Mouse (Mus musculus) heart, embryonic 10.5 days (tissue): ENCODE data around the gene Ppp6r1. TPM values are rescaled to one million over a fixed set of nuclear protein-coding genes. Genes with fewer than 3 reads are reported as not detected.

ENCODE experiments used
- DNase-seq: peaks from one replicate; pipeline ENCODE4 v3.0.0-alpha.2; 2017; ENCODE audit warnings: low spot score
- H3K27ac ChIP-seq: fragments of 300-500 bp; sonication (generic); 2 replicates; pipeline ENCODE4 v1.5.1; 2016; ENCODE audit warnings: mild to moderate bottlenecking
- H3K27me3 ChIP-seq: fragments of 300-500 bp; sonication (generic); 2 replicates; pipeline ENCODE4 v1.6.1; 2016; ENCODE audit warnings: mild to moderate bottlenecking; ENCODE audit not compliant: poor library complexity, insufficient read depth, severe bottlenecking
- H3K36me3 ChIP-seq: fragments of 300-500 bp; sonication (generic); 2 replicates; pipeline ENCODE4 v1.6.1; 2016; ENCODE audit warnings: mild to moderate bottlenecking, moderate library complexity
- H3K4me1 ChIP-seq: fragments of 300-500 bp; sonication (generic); 2 replicates; pipeline ENCODE4 v1.6.1; 2016; ENCODE audit warnings: mild to moderate bottlenecking
- H3K4me3 ChIP-seq: fragments of 300-500 bp; sonication (generic); 2 replicates; pipeline ENCODE4 v1.5.1; 2016; ENCODE audit warnings: mild to moderate bottlenecking, moderate library complexity
- H3K9me3 ChIP-seq: fragments of 300-500 bp; sonication (generic); 2 replicates; pipeline ENCODE4 v1.6.1; 2016; ENCODE audit warnings: mild to moderate bottlenecking, moderate library complexity
- WGBS: fragments of 180-500 bp; shearing (Covaris S2); methylation state at CpG from one replicate; pipeline ENCODE4 v1.1.7; 2016; 5-methylcytosine and 5-hydroxymethylcytosine counted together
- polyA plus RNA-seq: library from polyadenylated mRNA; unstranded; fragments of >200 nt; fragmentation: Nextera tagmentation; extraction: Ambion mirVana; gene quantifications from 2 replicates; pipeline ENCODE4 v1.2.1, GENCODE M21; 2016

Gene Ppp6r1
- polyA plus RNA-seq = 8.7 and 16.0 TPM in 2 replicates

- H3K36me3 ChIP-seq = peaks cover 17% of the 10 kb centered on the region
- no peaks in the 10 kb centered on the region for H3K27me3 ChIP-seq
- under 1% methylated on average over 54 of the region's 54 CpGs for whole genome bisulfite sequencing
- DNase-seq = peak; percentile 97
- H3K9me3 ChIP-seq = no peaks in the 10 kb centered on the region
- peaks cover 45% of the 10 kb centered on the region for H3K4me1 ChIP-seq
- H3K27ac ChIP-seq = peak within 1 kb of the TSS; percentile 97
- H3K4me3 ChIP-seq = peak within 1 kb of the TSS; percentile 91
Measured at GRCm38 (mm10) chr7:4658912-4659551, at the start of gene Ppp6r1. Gene Ppp6r1 (minus strand): TSS chr7:4659019.

GRCm38 (mm10) chr7:4705098-4705497 is 46.3 kb upstream of the Ppp6r1 start:
- H3K4me3 ChIP-seq = 0 out of 2 replicates have a peak overlapping the region, but pooled peaks have one; percentile 19
- H3K27ac ChIP-seq = no peak overlapping the region
- 0 out of 2 replicates have a peak, but pooled peaks cover 2% of the 10 kb centered on the region for H3K4me1 ChIP-seq
- H3K27me3 ChIP-seq = no peaks in the 10 kb centered on the region
- peaks cover 73% of the 10 kb centered on the region for H3K36me3 ChIP-seq
- H3K9me3 ChIP-seq = no peaks in the 10 kb centered on the region
- WGBS = 39% methylated on average over 18 of the region's 18 CpGs
- DNase-seq = no peak

- no peak overlapping the region for H3K4me3 ChIP-seq
- WGBS = 90% methylated on average over 7 of the region's 7 CpGs
- no peaks in the 10 kb centered on the region for H3K9me3 ChIP-seq
- H3K27me3 ChIP-seq = no peaks in the 10 kb centered on the region
- 0 out of 2 replicates have a peak, but pooled peaks cover 2% of the 10 kb centered on the region for H3K4me1 ChIP-seq
- no peak overlapping the region for H3K27ac ChIP-seq
- DNase-seq = no peak
- H3K36me3 ChIP-seq = peaks cover 77% of the 10 kb centered on the region
Measured at GRCm38 (mm10) chr7:4703195-4703594, 44.4 kb upstream of the Ppp6r1 start.

- Histone ChIP-seq H3K27me3 (no peaks in the 10 kb centered on the region), H3K4me1 (0 out of 2 replicates have a peak, but pooled peaks cover 2% of the 10 kb centered on the region), H3K9me3 (no peaks in the 10 kb centered on the region), H3K36me3 (peaks cover 73% of the 10 kb centered on the region), H3K4me3 (no peak overlapping the region), H3K27ac (no peak overlapping the region)
- no peak for DNase-seq
- 75% methylated on average over 8 of the region's 8 CpGs for WGBS
Measured at GRCm38 (mm10) chr7:4702334-4702733, 43.5 kb upstream of the Ppp6r1 start.

GRCm38 (mm10) chr7:4693004-4693403 is 34.2 kb upstream of the Ppp6r1 start:
- peaks cover 49% of the 10 kb centered on the region for H3K36me3 ChIP-seq
- H3K27ac ChIP-seq = peak overlapping the region; percentile 57; the same call in 1 of the 2 replicates
- DNase-seq = no peak
- no peak overlapping the region for H3K4me3 ChIP-seq
- H3K27me3 ChIP-seq = no peaks in the 10 kb centered on the region
- 69% methylated on average over 6 of the region's 6 CpGs for WGBS
- peaks cover 21% of the 10 kb centered on the region for H3K4me1 ChIP-seq
- H3K9me3 ChIP-seq = no peaks in the 10 kb centered on the region

GRCm38 (mm10) chr7:4690951-4691653 is 32.3 kb upstream of the Ppp6r1 start:
- DNase-seq = no peak
- H3K27ac ChIP-seq = peak overlapping the region; percentile 98
- H3K4me3 ChIP-seq = peak overlapping the region; percentile 93
- no peaks in the 10 kb centered on the region for H3K9me3 ChIP-seq
- no peaks in the 10 kb centered on the region for H3K27me3 ChIP-seq
- peaks cover 36% of the 10 kb centered on the region for H3K36me3 ChIP-seq
- peaks cover 21% of the 10 kb centered on the region for H3K4me1 ChIP-seq
- WGBS = 9% methylated on average over 22 of the region's 35 CpGs

- peaks cover 29% of the 10 kb centered on the region for H3K36me3 ChIP-seq
- peaks cover 21% of the 10 kb centered on the region for H3K4me1 ChIP-seq
- peak within 1 kb of the TSS; percentile 98 for H3K27ac ChIP-seq
- H3K4me3 ChIP-seq = peak within 1 kb of the TSS; percentile 93
- H3K9me3 ChIP-seq = no peaks in the 10 kb centered on the region
- WGBS = under 1% methylated on average over 5 of the region's 18 CpGs
- no peaks in the 10 kb centered on the region for H3K27me3 ChIP-seq
- peak; percentile 86 for DNase-seq
Measured at GRCm38 (mm10) chr7:4690387-4690786, 31.6 kb upstream of the Ppp6r1 start, which contains the start of gene Brsk1. Gene Brsk1 (plus strand): TSS chr7:4690604.

- Histone ChIP-seq H3K27me3 (no peaks in the 10 kb centered on the region), H3K4me1 (peaks cover 7% of the 10 kb centered on the region), H3K36me3 (peaks cover 24% of the 10 kb centered on the region), H3K9me3 (no peaks in the 10 kb centered on the region), H3K4me3 (peak within 1 kb of the TSS; percentile 80), H3K27ac (peak within 1 kb of the TSS; percentile 83)
- DNase-seq = peak; percentile 99
- under 1% methylated on average over 32 of the region's 32 CpGs for WGBS
Measured at GRCm38 (mm10) chr7:4684632-4685417, 26.0 kb upstream of the Ppp6r1 start, which contains the start of gene Hspbp1. Gene Hspbp1 (minus strand): TSS chr7:4685068.

GRCm38 (mm10) chr7:4684203-4684602 is 25.4 kb upstream of the Ppp6r1 start:
- DNase-seq = no peak
- Histone ChIP-seq H3K9me3 (no peaks in the 10 kb centered on the region), H3K27ac (peak overlapping the region; percentile 83), H3K36me3 (peaks cover 26% of the 10 kb centered on the region), H3K4me1 (peaks cover 7% of the 10 kb centered on the region), H3K4me3 (peak overlapping the region; percentile 80), H3K27me3 (no peaks in the 10 kb centered on the region)
- WGBS = 2% methylated on average over 13 of the region's 13 CpGs

- DNase-seq = no peak
- H3K4me1 ChIP-seq = peaks cover 7% of the 10 kb centered on the region
- peaks cover 30% of the 10 kb centered on the region for H3K36me3 ChIP-seq
- no peak overlapping the region for H3K4me3 ChIP-seq
- no peaks in the 10 kb centered on the region for H3K27me3 ChIP-seq
- H3K9me3 ChIP-seq = no peaks in the 10 kb centered on the region
- 87% methylated on average over 5 of the region's 5 CpGs for WGBS
- no peak overlapping the region for H3K27ac ChIP-seq
Measured at GRCm38 (mm10) chr7:4683307-4683706, 24.5 kb upstream of the Ppp6r1 start.

GRCm38 (mm10) chr7:4675200-4675599 is 16.4 kb upstream of the Ppp6r1 start:
- Histone ChIP-seq H3K27ac (no peak overlapping the region), H3K4me3 (no peak overlapping the region), H3K4me1 (no peaks in the 10 kb centered on the region), H3K36me3 (peaks cover 67% of the 10 kb centered on the region), H3K27me3 (no peaks in the 10 kb centered on the region), H3K9me3 (no peaks in the 10 kb centered on the region)
- 74% methylated on average over 7 of the region's 7 CpGs for WGBS
- DNase-seq = no peak

GRCm38 (mm10) chr7:4674114-4674731 is 15.4 kb upstream of the Ppp6r1 start:
- H3K4me1 ChIP-seq = no peaks in the 10 kb centered on the region
- H3K27me3 ChIP-seq = no peaks in the 10 kb centered on the region
- peaks cover 68% of the 10 kb centered on the region for H3K36me3 ChIP-seq
- no peak overlapping the region for H3K27ac ChIP-seq
- no peaks in the 10 kb centered on the region for H3K9me3 ChIP-seq
- no peak overlapping the region for H3K4me3 ChIP-seq
- no peak for DNase-seq
- 88% methylated on average over 12 of the region's 12 CpGs for WGBS
